Comparison of ENCODE assay signal across 8 mouse cellular contexts in the genomic region with DNA sequence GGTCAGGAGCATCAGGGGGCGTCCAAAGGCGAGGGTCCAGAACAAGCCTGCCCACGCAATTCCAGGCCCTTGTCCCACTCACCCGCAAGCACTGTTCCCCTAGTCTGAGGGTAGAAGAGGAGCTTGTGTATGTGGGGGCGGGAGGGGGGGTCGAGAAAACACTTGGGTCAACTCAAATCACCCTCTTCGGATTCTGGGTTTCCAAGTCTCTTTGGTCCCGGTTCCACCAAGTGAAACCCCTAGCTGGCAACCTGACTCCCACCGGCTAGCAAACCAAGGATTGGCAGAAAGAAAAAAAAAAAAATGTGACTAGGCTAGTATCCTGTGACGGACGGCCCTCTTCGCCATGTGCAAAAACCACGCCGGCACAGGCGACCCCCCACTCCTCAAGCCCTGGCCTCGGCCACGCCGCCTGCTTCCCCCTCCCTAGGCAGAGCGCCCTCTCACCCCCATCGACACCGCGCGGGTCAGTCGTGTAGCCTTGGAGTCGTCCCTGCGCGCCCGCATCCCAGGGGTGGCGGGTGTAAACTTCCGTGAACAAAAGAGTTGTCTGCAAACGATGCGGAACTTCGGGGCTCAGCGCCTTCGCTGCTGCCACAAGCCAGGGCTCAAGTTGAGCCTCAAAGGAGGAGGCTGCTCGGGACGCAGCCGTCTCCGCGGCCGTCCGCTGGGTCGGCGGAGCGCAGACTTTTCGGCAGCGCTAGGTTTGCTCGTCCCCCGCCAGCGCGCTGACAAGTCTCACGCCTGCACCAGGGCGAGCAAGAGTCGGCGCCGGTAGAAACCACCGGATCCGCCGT. TPM values are rescaled to one million over a fixed set of nuclear protein-coding genes. Genes with fewer than 3 reads are reported as not detected.
DNase-seq lines count a peak whose midpoint lies in the region; ATAC-seq and TF ChIP-seq lines count a peak whose summit lies in the region.

No protein-coding gene starts in this region.

- no peak for TF ChIP-seq CTCF in intestine, postnatal 0 days (IDR thresholded peaks at IDR 0.05; ENCODE audit: low read depth)
- TF ChIP-seq CTCF in lung, adult 2 months (IDR thresholded peaks at IDR 0.05; ENCODE audit: insufficient read depth, low read length), result no peak

- no peaks in the 10 kb centered on the region for H3K27me3 ChIP-seq in intestine, postnatal 0 days (replicated peaks; ENCODE audit: control insufficient read depth, insufficient read depth, low read length)
- no peaks in the 10 kb centered on the region for H3K27me3 ChIP-seq in neural tube, embryonic 13.5 days

- peak overlapping the region; percentile 92 for H3K4me2 ChIP-seq in intestine, postnatal 0 days (replicated peaks; ENCODE audit: low read depth)
- H3K4me2 ChIP-seq in neural tube, embryonic 13.5 days, result peak overlapping the region; percentile 81

- TF ChIP-seq POLR2A in lung, adult 2 months (IDR thresholded peaks at IDR 0.05; ENCODE audit: borderline replicate concordance, extremely low read depth, low read depth, low read length), result no peak; the same call in 1 of the 2 replicates

- peak overlapping the region; percentile 90 for H3K27ac ChIP-seq in intestine, postnatal 0 days (ENCODE audit: low read depth, low read length)
- H3K27ac ChIP-seq in neural tube, embryonic 13.5 days (replicated peaks), result peak overlapping the region; percentile 85

- no peaks in the 10 kb centered on the region for H3K36me3 ChIP-seq in intestine, postnatal 0 days (ENCODE audit: control insufficient read depth, insufficient read depth)
- H3K36me3 ChIP-seq in neural tube, embryonic 13.5 days, result no peaks in the 10 kb centered on the region

- peak overlapping the region; percentile 86 for H3K9ac ChIP-seq in intestine, postnatal 0 days (ENCODE audit: low read depth, low read length)
- H3K9ac ChIP-seq in neural tube, embryonic 13.5 days, result peak overlapping the region; percentile 88

- peak; percentile 73 to 77 for DNase-seq in B cell, adult 2 months
- peak; percentile 44 for DNase-seq in NIH3T3 (ENCODE audit: low read depth)
- DNase-seq in gastrocnemius, postnatal 36 days, result peak; percentile 33 to 60
- DNase-seq in lung, adult 2 months, result peak; percentile 70
- peak; percentile 50 for DNase-seq in urinary bladder, postnatal 14 days (ENCODE audit: low spot score)

- H3K9me3 ChIP-seq in intestine, postnatal 0 days (ENCODE audit: control insufficient read depth), result no peaks in the 10 kb centered on the region
- no peaks in the 10 kb centered on the region for H3K9me3 ChIP-seq in neural tube, embryonic 13.5 days

- intact Hi-C loops in gastrocnemius, postnatal 36 days (cut with DNase I), result loop anchor here (5.0 to 10.0 kb wide), 5 partner anchors 76 to 238 kb away; a partner anchor contains a TSS

- ATAC-seq in common myeloid progenitor, adult 5-6 weeks (replicated peaks; ENCODE audit: low read depth, poor library complexity, severe bottlenecking), result peak; percentile 29
- ATAC-seq in intestine, postnatal 0 days, result peak; percentile 14; the same call in 1 of the 2 replicates
- ATAC-seq in neural tube, embryonic 13.5 days (ENCODE audit: low read depth), result peak; percentile 42

- under 1% methylated on average over 57 of the region's 59 CpGs for WGBS in intestine, postnatal 0 days
- 1% methylated on average over 59 of the region's 59 CpGs for WGBS in lung, adult 2 months
- WGBS in neural tube, embryonic 13.5 days, result 0% methylated on average over 59 of the region's 59 CpGs

- peaks cover 19% of the 10 kb centered on the region for H3K4me1 ChIP-seq in intestine, postnatal 0 days (replicated peaks; ENCODE audit: control insufficient read depth, insufficient read depth, low read length)
- peaks cover 25% of the 10 kb centered on the region for H3K4me1 ChIP-seq in lung, adult 2 months (ENCODE audit: control insufficient read depth, insufficient read depth, low read length)
- H3K4me1 ChIP-seq in neural tube, embryonic 13.5 days (replicated peaks), result peaks cover 56% of the 10 kb centered on the region

- peak overlapping the region; percentile 72 for H3K4me3 ChIP-seq in intestine, postnatal 0 days (ENCODE audit: low read depth, low read length)
- peak overlapping the region; percentile 61 for H3K4me3 ChIP-seq in lung, adult 2 months (replicated peaks; ENCODE audit: extremely low read depth, low read depth, low read length)
- H3K4me3 ChIP-seq in neural tube, embryonic 13.5 days, result peak overlapping the region; percentile 71

RNA-seq across cellular contexts. Expression of a gene that starts 0.9 kb away (rescaled TPM):
- total RNA-seq in common myeloid progenitor, adult 5-6 weeks (2017), result 10.6 and 19.9 TPM in 2 replicates
- 10 to 100 TPM; 15.0 to 16.1 TPM for total RNA-seq in gastrocnemius, postnatal 36 days (2021)
- 13.5 and 17.3 TPM in 2 replicates for polyA plus RNA-seq in intestine, postnatal 0 days (2015; fragmentation: Nextera tagmentation; extraction: Ambion mirVana)
- 79.4 and 80.3 TPM in 2 replicates for polyA plus RNA-seq in lung, adult 2 months (2012; rRNA removed)
- 13.9 and 16.0 TPM in 2 replicates for polyA plus RNA-seq in neural tube, embryonic 13.5 days (2015; fragmentation: Nextera tagmentation; extraction: Ambion mirVana)

RNA-seq across cellular contexts. Expression of a gene that starts 39.7 kb away (rescaled TPM):
- 56.3 and 77.1 TPM in 2 replicates for total RNA-seq in common myeloid progenitor, adult 5-6 weeks (2017)
- 1 to 10 TPM; 5.0 to 6.8 TPM for total RNA-seq in gastrocnemius, postnatal 36 days (2021)
- polyA plus RNA-seq in intestine, postnatal 0 days (2015; fragmentation: Nextera tagmentation; extraction: Ambion mirVana), result 34.3 and 37.8 TPM in 2 replicates
- 6.3 and 7.8 TPM in 2 replicates for polyA plus RNA-seq in lung, adult 2 months (2012; rRNA removed)
- 81.4 and 87.9 TPM in 2 replicates for polyA plus RNA-seq in neural tube, embryonic 13.5 days (2015; fragmentation: Nextera tagmentation; extraction: Ambion mirVana)

RNA-seq across cellular contexts. Expression of a gene that starts 46.2 kb away (rescaled TPM):
- total RNA-seq in common myeloid progenitor, adult 5-6 weeks (2017), result 37.6 and 41.9 TPM in 2 replicates
- total RNA-seq in gastrocnemius, postnatal 36 days (2021), result 10 to 100 TPM; 20.5 to 21.3 TPM
- polyA plus RNA-seq in intestine, postnatal 0 days (2015; fragmentation: Nextera tagmentation; extraction: Ambion mirVana), result 26.0 and 27.1 TPM in 2 replicates
- polyA plus RNA-seq in lung, adult 2 months (2012; rRNA removed), result 7.8 and 12.2 TPM in 2 replicates
- polyA plus RNA-seq in neural tube, embryonic 13.5 days (2015; fragmentation: Nextera tagmentation; extraction: Ambion mirVana), result 35.1 and 44.2 TPM in 2 replicates

Comparison
In these comparisons a context has a peak if more than half of its experiments do, and no peak if none do; other contexts are left out.
1. Peak in every context shown above with its lines: DNase-seq, ATAC-seq, H3K4me3 ChIP-seq and H3K27ac ChIP-seq.